Mouse (Mus musculus) heart, embryonic 10.5 days (tissue): ENCODE measurements around the gene Kcna2. TPM values are rescaled to one million over a fixed set of nuclear protein-coding genes. Genes with fewer than 3 reads are reported as not detected.
A peak's percentile ranks its signal among the peaks of the same experiment; 100 is the strongest.

Experiments
- DNase-seq: peaks from one replicate; pipeline ENCODE4 v3.0.0-alpha.2; 2017; ENCODE audit warnings: low spot score
- H3K27ac ChIP-seq: fragments of 300-500 bp; sonication (generic); 2 replicates; pipeline ENCODE4 v1.5.1; 2016; ENCODE audit warnings: mild to moderate bottlenecking
- H3K27me3 ChIP-seq: fragments of 300-500 bp; sonication (generic); 2 replicates; pipeline ENCODE4 v1.6.1; 2016; ENCODE audit warnings: mild to moderate bottlenecking; ENCODE audit not compliant: poor library complexity, insufficient read depth, severe bottlenecking
- H3K36me3 ChIP-seq: fragments of 300-500 bp; sonication (generic); 2 replicates; pipeline ENCODE4 v1.6.1; 2016; ENCODE audit warnings: mild to moderate bottlenecking, moderate library complexity
- H3K4me1 ChIP-seq: fragments of 300-500 bp; sonication (generic); 2 replicates; pipeline ENCODE4 v1.6.1; 2016; ENCODE audit warnings: mild to moderate bottlenecking
- H3K4me3 ChIP-seq: fragments of 300-500 bp; sonication (generic); 2 replicates; pipeline ENCODE4 v1.5.1; 2016; ENCODE audit warnings: mild to moderate bottlenecking, moderate library complexity
- H3K9me3 ChIP-seq: fragments of 300-500 bp; sonication (generic); 2 replicates; pipeline ENCODE4 v1.6.1; 2016; ENCODE audit warnings: mild to moderate bottlenecking, moderate library complexity
- WGBS: fragments of 180-500 bp; shearing (Covaris S2); methylation state at CpG from one replicate; pipeline ENCODE4 v1.1.7; 2016; 5-methylcytosine and 5-hydroxymethylcytosine counted together
- polyA plus RNA-seq: library from polyadenylated mRNA; unstranded; fragments of >200 nt; fragmentation: Nextera tagmentation; extraction: Ambion mirVana; gene quantifications from 2 replicates; pipeline ENCODE4 v1.2.1, GENCODE M21; 2016

Kcna2 gene
- not detected in 2 replicates for polyA plus RNA-seq

DNA sequence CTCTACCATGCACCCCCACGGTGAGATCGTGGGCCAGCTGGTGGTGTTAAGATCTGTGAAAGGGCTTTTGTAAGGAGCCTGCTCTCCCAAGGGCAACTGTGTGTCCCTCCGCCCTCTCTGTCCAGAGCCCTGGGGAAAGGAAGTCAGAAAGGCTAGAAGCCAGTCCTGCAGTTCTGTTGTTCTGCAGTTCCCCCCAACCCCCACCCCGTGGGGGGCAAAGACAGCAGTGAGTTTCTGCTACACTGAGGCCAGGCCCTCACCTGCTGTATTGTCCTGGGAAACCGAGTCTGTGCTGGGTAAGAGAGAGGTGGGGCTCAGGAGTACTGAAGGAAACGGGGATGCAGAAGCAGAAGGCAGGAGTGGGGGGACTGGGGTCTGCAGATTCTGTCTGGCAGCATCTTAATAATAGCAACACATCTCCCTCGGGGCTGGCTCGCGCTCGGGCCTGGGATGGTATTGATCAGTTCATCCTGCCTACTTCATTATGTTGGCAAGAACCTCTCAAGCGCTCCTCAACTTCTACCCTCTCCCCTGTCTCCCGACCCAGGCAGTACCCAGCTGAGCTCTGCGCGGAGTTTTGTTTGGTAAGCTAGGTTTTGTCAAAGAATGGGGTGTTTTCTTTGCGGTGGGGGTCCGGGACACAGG is at the start of gene Kcna2:
Kcna2 (plus strand) TSS at position 336 of the 645 bp plus-strand sequence.
- Histone ChIP-seq H3K4me3 (peak within 1 kb of the TSS; percentile 69), H3K27me3 (peaks cover 85% of the 10 kb centered on the region), H3K9me3 (no peaks in the 10 kb centered on the region), H3K36me3 (no peaks in the 10 kb centered on the region), H3K4me1 (peaks cover 21% of the 10 kb centered on the region), H3K27ac (no peak within 1 kb of the TSS)
- 3% methylated on average over 16 of the region's 16 CpGs for WGBS
- peak; percentile 76 for DNase-seq

DNA sequence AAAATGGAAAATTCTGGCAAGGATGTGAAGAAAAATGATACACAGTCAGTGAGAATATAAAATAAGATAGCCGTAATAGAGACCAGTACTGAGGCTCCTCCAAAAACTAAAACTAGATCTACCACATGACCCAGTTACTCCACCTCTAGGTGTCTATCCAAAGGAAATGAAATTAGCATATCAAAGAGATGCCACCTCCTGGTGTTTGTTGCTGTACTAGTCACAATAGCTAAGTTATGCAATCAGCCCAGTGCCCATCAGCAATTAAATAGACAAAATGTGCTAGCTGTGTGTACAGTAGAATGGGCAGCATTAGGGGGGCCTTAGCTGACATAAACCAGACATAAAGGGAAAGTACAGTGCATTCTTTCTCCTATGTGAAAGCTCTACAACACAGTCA is 39.5 kb upstream of the Kcna2 start:
- Histone ChIP-seq H3K27me3 (no peaks in the 10 kb centered on the region), H3K4me1 (no peaks in the 10 kb centered on the region), H3K36me3 (no peaks in the 10 kb centered on the region), H3K27ac (no peak overlapping the region), H3K9me3 (no peaks in the 10 kb centered on the region), H3K4me3 (no peak overlapping the region)
- DNase-seq: no peak
- 87% methylated on average over 1 of the region's 1 CpGs for WGBS

DNA sequence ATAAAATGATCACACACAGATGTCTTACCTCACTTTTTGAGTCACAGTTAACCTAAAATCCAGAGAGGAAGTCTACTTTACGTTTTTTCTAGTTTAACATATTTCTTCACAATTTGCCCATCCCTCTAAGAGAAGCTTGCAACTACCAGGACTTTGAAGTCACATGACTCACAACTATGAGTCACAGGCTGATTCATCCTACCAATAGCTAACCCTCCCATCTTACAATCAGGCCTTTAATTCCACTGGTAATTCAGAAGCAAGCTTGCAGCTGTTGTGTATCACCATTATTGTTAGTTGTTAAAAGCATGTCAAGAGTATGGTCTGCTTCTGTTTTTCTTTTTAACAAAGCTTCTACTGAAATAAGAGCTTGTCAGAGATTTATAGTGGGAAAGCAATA is 38.2 kb upstream of the Kcna2 start:
- no peaks in the 10 kb centered on the region for H3K4me1 ChIP-seq
- no peak overlapping the region for H3K4me3 ChIP-seq
- no peaks in the 10 kb centered on the region for H3K27me3 ChIP-seq
- no peaks in the 10 kb centered on the region for H3K9me3 ChIP-seq
- 62% methylated on average over 1 of the region's 1 CpGs for WGBS
- H3K36me3 ChIP-seq: no peaks in the 10 kb centered on the region
- DNase-seq: no peak
- H3K27ac ChIP-seq: no peak overlapping the region

DNA sequence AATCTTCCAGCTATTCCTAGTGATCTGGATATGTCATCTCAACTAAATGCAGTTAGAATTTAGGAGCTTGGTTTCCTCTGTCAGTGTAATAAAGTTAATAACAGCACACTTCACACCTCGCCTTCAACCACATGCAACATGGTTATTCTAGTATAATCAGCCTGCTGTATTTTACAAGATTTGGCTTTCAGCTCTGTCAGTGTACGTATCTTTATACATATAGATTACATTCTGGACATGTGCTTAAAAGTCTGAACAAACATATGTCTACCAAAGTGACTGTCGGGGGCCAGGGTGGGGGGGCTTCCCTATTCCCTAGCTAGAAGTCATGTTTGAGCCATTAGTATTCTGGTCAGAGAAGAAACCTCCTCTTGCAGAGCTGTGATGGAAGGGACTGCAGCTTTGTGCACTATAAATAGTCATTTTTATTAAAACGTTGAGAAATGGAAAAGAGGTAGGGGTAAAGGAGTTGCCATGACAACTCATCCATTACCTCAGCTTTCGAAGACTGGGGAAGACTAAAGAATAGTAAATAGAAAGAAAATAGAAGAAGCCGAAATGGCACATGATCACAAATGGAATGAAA is 35.3 kb upstream of the Kcna2 start:
- Histone ChIP-seq H3K9me3 (no peaks in the 10 kb centered on the region), H3K27ac (no peak overlapping the region), H3K4me3 (no peak overlapping the region), H3K27me3 (no peaks in the 10 kb centered on the region), H3K4me1 (no peaks in the 10 kb centered on the region), H3K36me3 (no peaks in the 10 kb centered on the region)
- 76% methylated on average over 6 of the region's 6 CpGs for WGBS
- no peak for DNase-seq

DNA sequence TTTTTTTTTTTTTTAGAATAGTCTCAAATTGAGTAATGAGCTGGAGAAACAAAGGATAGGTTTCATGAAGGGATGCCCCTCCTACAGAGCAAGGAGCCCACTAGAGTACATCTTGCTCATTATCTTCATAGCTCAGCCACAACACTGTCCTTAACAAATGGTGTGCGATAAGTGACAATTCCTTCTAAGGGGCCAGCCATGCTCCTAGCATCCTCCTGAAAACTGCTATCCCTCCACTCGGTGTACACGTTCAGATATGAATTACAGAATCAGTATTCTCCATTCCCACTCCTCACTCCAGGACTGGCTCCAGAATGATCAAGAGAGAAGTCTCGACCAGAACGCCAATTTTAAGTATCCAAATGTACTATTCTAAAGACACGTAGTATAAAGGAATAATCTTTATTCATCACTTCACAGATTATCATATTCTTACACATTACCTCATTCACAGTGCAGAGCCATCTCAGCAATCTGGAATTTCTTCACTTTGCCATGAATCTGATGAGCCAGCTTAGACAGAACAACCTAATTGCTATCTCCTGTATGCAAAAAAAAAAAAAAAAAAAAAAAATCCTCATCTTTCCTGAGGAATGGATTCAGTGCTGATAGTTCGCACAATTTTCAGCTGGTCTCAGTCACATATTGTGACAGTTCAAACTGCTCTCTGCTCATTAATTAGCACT is 34.6 kb upstream of the Kcna2 start:
- no peaks in the 10 kb centered on the region for H3K4me1 ChIP-seq
- H3K4me3 ChIP-seq: no peak overlapping the region
- H3K9me3 ChIP-seq: no peaks in the 10 kb centered on the region
- no peaks in the 10 kb centered on the region for H3K36me3 ChIP-seq
- no peaks in the 10 kb centered on the region for H3K27me3 ChIP-seq
- WGBS: 83% methylated on average over 7 of the region's 7 CpGs
- no peak for DNase-seq
- no peak overlapping the region for H3K27ac ChIP-seq

DNA sequence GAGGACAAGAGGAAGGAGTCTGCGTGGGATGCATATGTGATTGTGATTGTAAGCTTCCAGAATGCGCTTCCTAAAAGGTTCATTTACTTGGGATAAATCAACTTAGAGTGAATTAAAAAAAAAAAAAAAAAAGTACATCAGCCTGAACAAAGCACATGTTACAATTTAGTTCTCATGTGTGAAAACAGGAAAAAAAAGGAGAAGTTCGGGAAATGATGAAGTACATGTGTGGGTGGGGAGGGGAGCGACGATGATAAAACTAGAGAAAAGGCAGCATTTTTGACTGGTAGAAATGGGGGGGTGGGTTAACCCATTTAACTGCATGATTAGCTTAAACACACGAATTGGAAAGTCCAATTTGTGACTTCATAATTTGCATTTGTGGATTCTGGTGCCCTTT is 33.7 kb upstream of the Kcna2 start:
- H3K4me1 ChIP-seq: no peaks in the 10 kb centered on the region
- DNase-seq: no peak
- no peaks in the 10 kb centered on the region for H3K9me3 ChIP-seq
- no peak overlapping the region for H3K27ac ChIP-seq
- 74% methylated on average over 6 of the region's 6 CpGs for WGBS
- H3K4me3 ChIP-seq: no peak overlapping the region
- no peaks in the 10 kb centered on the region for H3K27me3 ChIP-seq
- H3K36me3 ChIP-seq: no peaks in the 10 kb centered on the region

DNA sequence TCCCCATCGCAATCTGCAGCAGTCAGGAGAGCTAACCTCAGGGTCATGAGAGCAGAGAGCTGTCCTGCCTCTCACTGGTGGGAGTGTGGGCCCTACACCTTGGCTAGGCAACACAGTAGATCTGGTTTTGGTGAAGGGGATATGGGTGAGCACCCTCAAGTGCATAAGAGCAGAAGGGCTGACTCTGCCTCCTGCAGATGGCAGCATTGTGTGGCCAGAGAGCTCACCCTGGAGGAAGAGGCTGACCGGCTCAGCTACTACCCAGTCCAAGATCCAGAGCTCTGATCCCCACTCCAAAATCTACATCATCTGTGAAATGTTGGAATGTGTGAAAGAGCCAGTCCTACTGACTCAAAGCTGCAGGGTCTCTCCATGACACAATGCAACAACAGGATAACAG is 27.1 kb upstream of the Kcna2 start:
- H3K9me3 ChIP-seq: no peaks in the 10 kb centered on the region
- 0 out of 2 replicates have a peak, but pooled peaks cover 3% of the 10 kb centered on the region for H3K4me1 ChIP-seq
- no peak overlapping the region for H3K27ac ChIP-seq
- DNase-seq: no peak
- H3K4me3 ChIP-seq: no peak overlapping the region
- WGBS: 63% methylated on average over 2 of the region's 2 CpGs
- H3K27me3 ChIP-seq: no peaks in the 10 kb centered on the region
- no peaks in the 10 kb centered on the region for H3K36me3 ChIP-seq

DNA sequence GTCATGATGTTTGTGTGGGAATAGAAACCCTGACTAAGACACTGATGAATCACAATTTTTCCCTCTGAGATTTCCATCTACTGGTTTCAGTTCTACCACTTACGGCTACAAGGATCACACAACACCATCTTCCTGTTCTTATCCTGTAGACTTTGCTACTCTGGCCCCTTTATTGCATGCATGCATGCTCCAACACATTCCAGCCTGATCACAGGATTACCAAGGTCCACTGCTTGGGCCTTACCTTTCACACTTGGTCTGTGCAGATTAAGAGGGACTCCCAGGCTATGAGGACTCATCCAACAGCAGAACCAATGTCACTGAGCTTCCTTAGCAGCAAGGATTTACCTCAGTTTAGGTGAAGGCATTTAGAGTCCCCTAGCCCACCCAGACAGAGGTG is 25.2 kb upstream of the Kcna2 start:
- H3K27me3 ChIP-seq: no peaks in the 10 kb centered on the region
- no peak overlapping the region for H3K4me3 ChIP-seq
- WGBS: 80% methylated on average over 1 of the region's 1 CpGs
- no peaks in the 10 kb centered on the region for H3K36me3 ChIP-seq
- H3K27ac ChIP-seq: no peak overlapping the region
- no peak for DNase-seq
- no peaks in the 10 kb centered on the region for H3K9me3 ChIP-seq
- 0 out of 2 replicates have a peak, but pooled peaks cover 3% of the 10 kb centered on the region for H3K4me1 ChIP-seq

DNA sequence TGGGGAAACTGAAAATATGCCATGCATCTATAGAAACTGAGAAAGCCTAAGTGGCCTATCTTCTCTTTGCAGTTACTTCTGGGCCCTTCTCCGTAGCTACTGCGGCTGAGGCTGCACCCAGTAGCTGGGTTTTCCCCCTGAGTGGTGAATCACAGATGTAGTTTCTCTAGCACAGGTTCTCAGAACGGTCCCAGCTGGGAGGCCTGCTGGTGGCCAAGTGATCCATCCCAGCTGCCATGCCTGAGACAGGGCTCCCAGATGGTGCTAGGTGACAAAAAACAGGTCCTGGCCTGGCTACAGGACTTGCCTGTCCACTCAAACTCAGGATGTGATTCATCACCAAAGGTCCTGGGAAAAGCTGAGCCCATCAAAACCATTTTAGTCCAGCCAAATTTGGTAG is 24.3 kb upstream of the Kcna2 start:
- H3K27ac ChIP-seq: no peak overlapping the region
- no peaks in the 10 kb centered on the region for H3K36me3 ChIP-seq
- H3K27me3 ChIP-seq: no peaks in the 10 kb centered on the region
- WGBS: 49% methylated on average over 3 of the region's 3 CpGs
- H3K9me3 ChIP-seq: no peaks in the 10 kb centered on the region
- 0 out of 2 replicates have a peak, but pooled peaks cover 3% of the 10 kb centered on the region for H3K4me1 ChIP-seq
- DNase-seq: no peak
- no peak overlapping the region for H3K4me3 ChIP-seq

DNA sequence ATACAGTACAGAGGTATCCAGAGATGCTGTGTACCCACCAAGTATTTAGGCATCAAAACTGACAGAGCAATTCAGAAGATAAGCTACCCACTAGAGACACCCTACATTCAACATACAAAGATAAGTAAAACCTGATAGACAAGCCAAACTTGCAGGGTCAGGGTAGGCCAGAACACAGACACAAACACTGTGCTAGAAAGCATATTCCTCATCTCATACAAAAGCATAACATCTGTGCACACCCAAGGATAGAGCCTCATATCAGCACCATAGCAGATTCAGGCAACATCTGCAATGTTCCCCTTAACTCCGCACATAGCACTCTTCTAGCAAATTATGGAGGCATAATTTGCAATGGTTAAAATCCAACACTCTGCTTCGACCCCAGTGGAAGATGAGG is 23.8 kb upstream of the Kcna2 start:
- 86% methylated on average over 2 of the region's 2 CpGs for WGBS
- no peaks in the 10 kb centered on the region for H3K36me3 ChIP-seq
- H3K9me3 ChIP-seq: no peaks in the 10 kb centered on the region
- H3K4me1 ChIP-seq: 0 out of 2 replicates have a peak, but pooled peaks cover 3% of the 10 kb centered on the region
- DNase-seq: no peak
- H3K27me3 ChIP-seq: no peaks in the 10 kb centered on the region
- H3K4me3 ChIP-seq: no peak overlapping the region
- H3K27ac ChIP-seq: no peak overlapping the region

DNA sequence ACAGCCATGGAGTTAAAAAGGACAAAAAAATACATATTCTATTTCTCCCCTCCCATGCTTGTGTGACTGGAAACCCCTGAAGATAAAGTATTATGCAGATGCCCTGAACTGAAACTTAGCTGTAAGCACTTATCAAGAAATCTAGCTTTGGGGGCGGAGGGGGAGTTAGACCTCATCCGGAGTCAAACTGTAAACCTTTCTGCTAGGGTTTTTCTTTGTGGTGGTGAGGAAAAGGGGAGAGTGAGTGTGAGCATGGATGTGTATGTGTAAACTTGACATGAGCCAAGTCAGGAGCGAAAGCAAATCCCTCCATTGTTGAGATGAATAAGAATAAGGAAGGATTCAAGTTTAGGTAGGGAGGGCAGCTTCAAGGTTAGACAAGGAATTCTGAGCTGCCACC is 20.1 kb upstream of the Kcna2 start:
- H3K9me3 ChIP-seq: no peaks in the 10 kb centered on the region
- WGBS: 83% methylated on average over 3 of the region's 3 CpGs
- no peaks in the 10 kb centered on the region for H3K36me3 ChIP-seq
- no peaks in the 10 kb centered on the region for H3K27me3 ChIP-seq
- H3K27ac ChIP-seq: no peak overlapping the region
- no peak overlapping the region for H3K4me3 ChIP-seq
- DNase-seq: no peak
- H3K4me1 ChIP-seq: 0 out of 2 replicates have a peak, but pooled peaks cover 3% of the 10 kb centered on the region

DNA sequence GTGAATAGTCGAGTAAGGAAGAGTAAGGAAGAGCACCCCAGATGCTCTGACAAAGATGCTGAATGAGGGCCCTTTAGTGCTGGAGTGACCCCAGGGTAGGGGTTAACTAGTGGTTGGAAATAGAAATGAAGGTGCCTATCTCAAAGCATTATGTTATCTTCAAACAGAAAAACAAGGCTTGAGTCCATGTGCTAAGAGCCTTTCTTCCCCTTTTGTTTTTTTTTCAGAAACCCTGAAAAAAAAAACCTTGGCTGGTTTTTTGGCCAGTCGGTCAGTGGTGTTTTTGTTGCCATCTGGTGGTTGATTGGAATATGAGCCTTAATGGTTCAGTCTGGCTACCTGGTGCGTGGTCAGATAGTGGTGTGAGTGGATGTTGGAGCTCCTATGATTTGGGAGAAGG is 19.7 kb upstream of the Kcna2 start:
- Histone ChIP-seq H3K27me3 (no peaks in the 10 kb centered on the region), H3K4me1 (0 out of 2 replicates have a peak, but pooled peaks cover 3% of the 10 kb centered on the region), H3K36me3 (no peaks in the 10 kb centered on the region), H3K9me3 (no peaks in the 10 kb centered on the region), H3K4me3 (no peak overlapping the region), H3K27ac (no peak overlapping the region)
- DNase-seq: no peak
- 23% methylated on average over 3 of the region's 3 CpGs for WGBS

DNA sequence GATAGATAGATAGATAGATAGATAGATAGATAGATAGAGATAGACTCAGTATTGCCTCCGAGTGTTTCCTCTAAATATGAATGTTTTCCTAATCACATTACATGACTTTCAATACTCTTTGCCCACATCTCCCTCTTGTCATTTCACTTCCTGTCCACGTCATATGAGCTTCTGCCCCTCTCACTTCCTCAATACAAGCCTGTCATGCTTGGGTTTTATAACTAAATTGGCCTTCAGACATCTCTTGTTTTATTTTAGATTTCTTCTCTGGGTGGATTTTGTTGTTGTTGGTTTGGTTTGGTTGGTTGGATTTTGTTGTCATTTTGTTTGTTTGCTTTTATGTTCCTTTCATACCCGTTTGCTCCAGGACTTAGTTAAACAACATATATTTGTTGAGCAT is 16.4 kb upstream of the Kcna2 start:
- DNase-seq: no peak
- Histone ChIP-seq H3K27me3 (no peaks in the 10 kb centered on the region), H3K4me3 (no peak overlapping the region), H3K36me3 (no peaks in the 10 kb centered on the region), H3K27ac (no peak overlapping the region), H3K9me3 (no peaks in the 10 kb centered on the region), H3K4me1 (no peaks in the 10 kb centered on the region)
- 80% methylated on average over 3 of the region's 3 CpGs for WGBS
